ENCODE assay signal across 23 mouse cellular contexts in genomic region chr17:24761121-24761520, GRCm38 (mm10). TPM values are rescaled to one million over a fixed set of nuclear protein-coding genes. Genes with fewer than 3 reads are reported as not detected.
DNase-seq lines count a peak whose midpoint lies in the region; ATAC-seq lines count a peak whose summit lies in the region.
"Had no signal": no experiment of that assay in that cellular context is flagged by ENCODE, and none has a peak within 500 bp of the region (broad histone marks: within the 10 kb centered on the region; RNA-seq: fewer than 3 reads in every experiment).

No protein-coding gene starts in this region.

- H3K4me2 ChIP-seq in embryonic facial prominence, embryonic 14.5 days (ENCODE audit: low read depth, low read length) = no peak overlapping the region
- no peak overlapping the region for H3K4me2 ChIP-seq in limb, embryonic 15.5 days
- H3K4me2 ChIP-seq: forebrain, embryonic 13.5 days; hindbrain, embryonic 12.5 days; lung, embryonic 14.5 days; midbrain, embryonic 12.5 days had no signal

- ATAC-seq in embryonic facial prominence, embryonic 14.5 days (ENCODE audit: low read depth) = peak; percentile 53; the same call in 1 of the 2 replicates
- ATAC-seq in limb, embryonic 15.5 days (ENCODE audit: insufficient number of reproducible peaks, low FRiP score, low TSS enrichment, low read depth) = peak; percentile 46; the same call in 1 of the 2 replicates
- ATAC-seq: forebrain, embryonic 13.5 days; inflammation-experienced regulatory T-cells, adult 6 months had no signal

- no peak overlapping the region for H3K4me3 ChIP-seq in embryonic facial prominence, embryonic 14.5 days (ENCODE audit: low read depth, low read length)
- H3K4me3 ChIP-seq in limb, embryonic 15.5 days = no peak overlapping the region
- H3K4me3 ChIP-seq: forebrain, embryonic 13.5 days; heart, embryonic 10.5 days; hindbrain, embryonic 12.5 days; midbrain, embryonic 12.5 days had no signal

- WGBS in embryonic facial prominence, embryonic 14.5 days = 21% methylated on average over 5 of the region's 5 CpGs
- 17% methylated on average over 5 of the region's 5 CpGs for WGBS in limb, embryonic 15.5 days

- H3K4me1 ChIP-seq in embryonic facial prominence, embryonic 14.5 days (ENCODE audit: control insufficient read depth, insufficient read depth, low read length) = peaks cover 26% of the 10 kb centered on the region
- peaks cover 28% of the 10 kb centered on the region for H3K4me1 ChIP-seq in limb, embryonic 15.5 days
- H3K4me1 ChIP-seq: forebrain, embryonic 13.5 days; midbrain, embryonic 12.5 days had no signal

- H3K27ac ChIP-seq in embryonic facial prominence, embryonic 14.5 days (replicated peaks; ENCODE audit: low read depth, low read length) = peak overlapping the region; percentile 39; the same call in 1 of the 2 replicates
- H3K27ac ChIP-seq in limb, embryonic 15.5 days = peak overlapping the region; percentile 1; the same call in 1 of the 2 replicates
- H3K27ac ChIP-seq: forebrain, embryonic 13.5 days; hindbrain, embryonic 12.5 days; macrophage; midbrain, embryonic 12.5 days had no signal

- peak; percentile 33 for DNase-seq in kidney, postnatal 10 days
- DNase-seq in kidney, adult 8-10 months = no peak
- peak; percentile 71 for DNase-seq in MN1 (ENCODE audit: low spot score)
- peak; percentile 67 for DNase-seq in embryonic facial prominence, embryonic 14.5 days (ENCODE audit: low spot score)
- DNase-seq in urinary bladder, postnatal 10 days (ENCODE audit: low spot score) = no peak
- DNase-seq in heart, adult 9 months (ENCODE audit: low spot score in 2 of 2) = no peak
- DNase-seq: adrenal gland, adult 8-10 months; cerebellum, adult 18-20 months; cerebellum, postnatal 36 days; gastrocnemius, postnatal 25 days; heart, postnatal 10 days; layer of hippocampus, postnatal 36 days; liver; lung, embryonic 14.5 days had no signal

- H3K36me3 ChIP-seq in embryonic facial prominence, embryonic 14.5 days (ENCODE audit: control insufficient read depth, insufficient read depth, low read length) = no peaks in the 10 kb centered on the region
- no peaks in the 10 kb centered on the region for H3K36me3 ChIP-seq in limb, embryonic 15.5 days
- H3K36me3 ChIP-seq: heart, embryonic 10.5 days; hindbrain, embryonic 12.5 days; midbrain, embryonic 12.5 days had no signal

- H3K9me3 ChIP-seq in embryonic facial prominence, embryonic 14.5 days (ENCODE audit: control insufficient read depth, low read length) = no peaks in the 10 kb centered on the region
- H3K9me3 ChIP-seq in limb, embryonic 15.5 days = no peaks in the 10 kb centered on the region
- H3K9me3 ChIP-seq: forebrain, embryonic 13.5 days; heart, embryonic 10.5 days; hindbrain, embryonic 12.5 days; midbrain, embryonic 12.5 days had no signal

- H3K27me3 ChIP-seq in embryonic facial prominence, embryonic 14.5 days (replicated peaks; ENCODE audit: control insufficient read depth, insufficient read depth, low read length) = no peaks in the 10 kb centered on the region
- no peaks in the 10 kb centered on the region for H3K27me3 ChIP-seq in limb, embryonic 15.5 days

- H3K9ac ChIP-seq in embryonic facial prominence, embryonic 14.5 days (ENCODE audit: low read depth, low read length) = no peak overlapping the region
- no peak overlapping the region for H3K9ac ChIP-seq in limb, embryonic 15.5 days
- H3K9ac ChIP-seq: forebrain, embryonic 13.5 days; hindbrain, embryonic 12.5 days; lung, embryonic 14.5 days; midbrain, embryonic 12.5 days had no signal

RNA-seq across cellular contexts. Expression of gene Hs3st6, which starts 8.3 kb away (rescaled TPM):
- 10.1 and 11.7 TPM in 2 replicates for polyA plus RNA-seq in embryonic facial prominence, embryonic 14.5 days (2014; fragmentation: Nextera tagmentation; extraction: Ambion mirVana)
- polyA plus RNA-seq in limb, embryonic 15.5 days (2015; fragmentation: Nextera tagmentation; extraction: Ambion mirVana) = 5.2 and 5.7 TPM in 2 replicates
- polyA plus RNA-seq: inflammation-experienced regulatory T-cells, adult 6 months; macrophage; neural tube, embryonic 14.5 days had no signal

RNA-seq across cellular contexts. Expression of gene Msrb1, which starts 24.7 kb away (rescaled TPM):
- polyA plus RNA-seq in embryonic facial prominence, embryonic 14.5 days (2014; fragmentation: Nextera tagmentation; extraction: Ambion mirVana) = 28.7 and 30.3 TPM in 2 replicates
- 25.9 and 26.8 TPM in 2 replicates for polyA plus RNA-seq in limb, embryonic 15.5 days (2015; fragmentation: Nextera tagmentation; extraction: Ambion mirVana)

RNA-seq across cellular contexts. Expression of gene Rpl3l, which starts 33.5 kb away (rescaled TPM):
- 0.39 TPM in 1 of 2 replicates, not detected in the other for polyA plus RNA-seq in embryonic facial prominence, embryonic 14.5 days (2014; fragmentation: Nextera tagmentation; extraction: Ambion mirVana)
- polyA plus RNA-seq in limb, embryonic 15.5 days (2015; fragmentation: Nextera tagmentation; extraction: Ambion mirVana) = 0.30 TPM in 1 of 2 replicates, not detected in the other
- polyA plus RNA-seq: forebrain, embryonic 13.5 days; hindbrain, embryonic 12.5 days; inflammation-experienced regulatory T-cells, adult 6 months; lung, embryonic 14.5 days; macrophage; midbrain, embryonic 12.5 days had no signal

RNA-seq across cellular contexts. Expression of gene Ndufb10, which starts 36.8 kb away (rescaled TPM):
- polyA plus RNA-seq in embryonic facial prominence, embryonic 14.5 days (2014; fragmentation: Nextera tagmentation; extraction: Ambion mirVana) = 233 and 267 TPM in 2 replicates
- polyA plus RNA-seq in limb, embryonic 15.5 days (2015; fragmentation: Nextera tagmentation; extraction: Ambion mirVana) = 208 and 226 TPM in 2 replicates

RNA-seq across cellular contexts. Expression of gene Meiob, which starts 43.0 kb away (rescaled TPM):
- not detected in 2 replicates for polyA plus RNA-seq in embryonic facial prominence, embryonic 14.5 days (2014; fragmentation: Nextera tagmentation; extraction: Ambion mirVana)
- not detected in 2 replicates for polyA plus RNA-seq in limb, embryonic 15.5 days (2015; fragmentation: Nextera tagmentation; extraction: Ambion mirVana)
- polyA plus RNA-seq: brain, embryonic 14.5 days; forebrain, embryonic 13.5 days; heart, embryonic 10.5 days; hindbrain, embryonic 12.5 days; inflammation-experienced regulatory T-cells, adult 6 months; lung, embryonic 14.5 days; macrophage; midbrain, embryonic 12.5 days; neural tube, embryonic 14.5 days had no signal

Comparison
In these comparisons a context has a peak if more than half of its experiments do, and no peak if none do; other contexts are left out.
1. DNase-seq: peak in kidney, postnatal 10 days (single experiment), MN1 (single experiment) and embryonic facial prominence, embryonic 14.5 days (single experiment); none in kidney, adult 8-10 months (0 of 2), urinary bladder, postnatal 10 days (single experiment) and heart, adult 9 months (0 of 2).